Mouse (Mus musculus): Measurements from ENCODE around the gene Tmem266. TPM values are rescaled to one million over a fixed set of nuclear protein-coding genes. Genes with fewer than 3 reads are reported as not detected.

Tmem266 gene
- total RNA-seq, 2 experiments from 2014 or later = 0.27 to 0.44 TPM

- intact Hi-C loops (cut with DNase I; ENCODE audit: low total_unique reads) = no loop called here
- no peak for DNase-seq
Measured at GRCm38 (mm10) chr9:55328151-55328918, 1.6 kb downstream of the Tmem266 start.

- DNase-seq = no peak
- intact Hi-C loops (cut with DNase I; ENCODE audit: low total_unique reads) = no loop called here
Measured at GRCm38 (mm10) chr9:55329401-55329800, 2.7 kb downstream of the Tmem266 start.

- intact Hi-C loops (cut with DNase I; ENCODE audit: low total_unique reads) = no loop called here
Measured at GRCm38 (mm10) chr9:55332476-55332875, 5.8 kb downstream of the Tmem266 start.

GRCm38 (mm10) chr9:55332949-55333348, 6.2 kb downstream of the Tmem266 start:
- no peak for DNase-seq
- intact Hi-C loops (cut with DNase I; ENCODE audit: low total_unique reads) = no loop called here

More at GRCm38 (mm10) chr9:55332476-55332875, 5.8 kb downstream of the Tmem266 start:
- no peak for DNase-seq

GRCm38 (mm10) chr9:55344165-55344564, 17.5 kb downstream of the Tmem266 start:
- DNase-seq = no peak
- intact Hi-C loops (cut with DNase I; ENCODE audit: low total_unique reads) = no loop called here

GRCm38 (mm10) chr9:55345332-55345731, 18.6 kb downstream of the Tmem266 start:
- intact Hi-C loops (cut with DNase I; ENCODE audit: low total_unique reads) = no loop called here
- no peak for DNase-seq

- intact Hi-C loops (cut with DNase I; ENCODE audit: low total_unique reads) = no loop called here
- no peak for DNase-seq
Measured at GRCm38 (mm10) chr9:55348664-55349063, 22.0 kb downstream of the Tmem266 start.

- DNase-seq = no peak
- intact Hi-C loops (cut with DNase I; ENCODE audit: low total_unique reads) = no loop called here
Measured at GRCm38 (mm10) chr9:55354686-55355085, 28.0 kb downstream of the Tmem266 start.

- no peak for DNase-seq
- intact Hi-C loops (cut with DNase I; ENCODE audit: low total_unique reads) = no loop called here
Measured at GRCm38 (mm10) chr9:55355270-55355834, 28.6 kb downstream of the Tmem266 start.

- intact Hi-C loops (cut with DNase I; ENCODE audit: low total_unique reads) = no loop called here
- no peak for DNase-seq
Measured at GRCm38 (mm10) chr9:55357164-55357563, 30.5 kb downstream of the Tmem266 start.

- no peak for DNase-seq
- intact Hi-C loops (cut with DNase I; ENCODE audit: low total_unique reads) = no loop called here
Measured at GRCm38 (mm10) chr9:55360372-55360771, 33.7 kb downstream of the Tmem266 start.

GRCm38 (mm10) chr9:55360861-55361260, 34.1 kb downstream of the Tmem266 start:
- DNase-seq = no peak
- intact Hi-C loops (cut with DNase I; ENCODE audit: low total_unique reads) = no loop called here

- intact Hi-C loops (cut with DNase I; ENCODE audit: low total_unique reads) = no loop called here
- no peak for DNase-seq
Measured at GRCm38 (mm10) chr9:55361969-55362368, 35.3 kb downstream of the Tmem266 start.

- intact Hi-C loops (cut with DNase I; ENCODE audit: low total_unique reads) = no loop called here
- DNase-seq = no peak
Measured at GRCm38 (mm10) chr9:55363707-55364106, 37.0 kb downstream of the Tmem266 start.

- DNase-seq = no peak
- intact Hi-C loops (cut with DNase I; ENCODE audit: low total_unique reads) = no loop called here
Measured at GRCm38 (mm10) chr9:55368011-55368410, 41.3 kb downstream of the Tmem266 start.

- DNase-seq = no peak
- intact Hi-C loops (cut with DNase I; ENCODE audit: low total_unique reads) = no loop called here
Measured at GRCm38 (mm10) chr9:55371908-55372307, 45.2 kb downstream of the Tmem266 start.

GRCm38 (mm10) chr9:55377603-55378250, 51.0 kb downstream of the Tmem266 start:
- no peak for DNase-seq
- intact Hi-C loops (cut with DNase I; ENCODE audit: low total_unique reads) = no loop called here

GRCm38 (mm10) chr9:55381456-55381855, 54.7 kb downstream of the Tmem266 start:
- intact Hi-C loops (cut with DNase I; ENCODE audit: low total_unique reads) = loop anchor here (10.0 kb wide), 1 partner anchor 237 kb away; the partner anchor contains the start of gene Ube2q2

GRCm38 (mm10) chr9:55382441-55382840, 55.7 kb downstream of the Tmem266 start:
- intact Hi-C loops (cut with DNase I; ENCODE audit: low total_unique reads) = loop anchor here (10.0 kb wide), 1 partner anchor 238 kb away; the partner anchor contains the start of gene Ube2q2
- DNase-seq = no peak

More at GRCm38 (mm10) chr9:55381456-55381855, 54.7 kb downstream of the Tmem266 start:
- no peak for DNase-seq

- intact Hi-C loops (cut with DNase I; ENCODE audit: low total_unique reads) = loop anchor here (10.0 kb wide), 1 partner anchor 241 kb away; the partner anchor contains the start of gene Ube2q2
- no peak for DNase-seq
Measured at GRCm38 (mm10) chr9:55386117-55386516, 59.4 kb downstream of the Tmem266 start.
